ENCODE assay signal across 17 mouse cellular contexts in genomic region chr1:96556258-96556657, GRCm38 (mm10).
"Had no signal": no experiment of that assay in that cellular context is flagged by ENCODE, and none has a peak within 500 bp of the region (broad histone marks: within the 10 kb centered on the region; RNA-seq: fewer than 3 reads in every experiment).

No protein-coding gene starts in this region.

- H3K27me3 ChIP-seq: neural tube, embryonic 12.5 days; neural tube, embryonic 13.5 days; neural tube, embryonic 15.5 days; stomach, embryonic 15.5 days had no signal

- H3K4me2 ChIP-seq: neural tube, embryonic 12.5 days; neural tube, embryonic 13.5 days; neural tube, embryonic 15.5 days; stomach, embryonic 15.5 days had no signal

- H3K4me3 ChIP-seq: neural tube, embryonic 12.5 days; neural tube, embryonic 13.5 days; neural tube, embryonic 15.5 days; stomach, embryonic 15.5 days had no signal

- H3K9me3 ChIP-seq: neural tube, embryonic 12.5 days; neural tube, embryonic 13.5 days; neural tube, embryonic 15.5 days; stomach, embryonic 15.5 days had no signal

- H3K36me3 ChIP-seq: neural tube, embryonic 12.5 days; neural tube, embryonic 13.5 days; neural tube, embryonic 15.5 days; stomach, embryonic 15.5 days had no signal

- H3K27ac ChIP-seq: neural tube, embryonic 12.5 days; neural tube, embryonic 13.5 days; neural tube, embryonic 15.5 days; stomach, embryonic 15.5 days; stomach, postnatal 0 days had no signal

- H3K9ac ChIP-seq: neural tube, embryonic 12.5 days; neural tube, embryonic 13.5 days; neural tube, embryonic 15.5 days; stomach, embryonic 15.5 days had no signal

- DNase-seq: retina, postnatal 1 day; right cerebral cortex, adult 18-20 months; right cerebral cortex, postnatal 14 days; right cerebral cortex, postnatal 25 days; right cerebral cortex, postnatal 4 days; spleen, adult 18-20 months; thymus, adult 18-20 months; thymus, adult 2 months; thymus, postnatal 14 days; thymus, postnatal 25 days; thymus, postnatal 36 days; thymus, postnatal 4 days had no signal

- H3K4me1 ChIP-seq: neural tube, embryonic 12.5 days; neural tube, embryonic 13.5 days; neural tube, embryonic 15.5 days; stomach, embryonic 15.5 days had no signal
